Mouse (Mus musculus) cortical plate, adult 2 months (tissue): ENCODE data around the gene Rtn4r.

Source experiments
- CTCF ChIP-seq: fragments of 200-500 bp; IDR thresholded peaks from 2 replicates; pipeline ENCODE4 v1.5.1; 2011; ENCODE audit warnings: mild to moderate bottlenecking, control low read depth, low read length; ENCODE audit not compliant: insufficient read depth; ENCODE audit errors: extremely low read depth
- POLR2A ChIP-seq: fragments of 200-500 bp; IDR thresholded peaks from 2 replicates; pipeline ENCODE4 v1.6.1; 2011; ENCODE audit warnings: mild to moderate bottlenecking, low read length, control low read depth; ENCODE audit not compliant: insufficient read depth; ENCODE audit errors: extremely low read depth

DNA sequence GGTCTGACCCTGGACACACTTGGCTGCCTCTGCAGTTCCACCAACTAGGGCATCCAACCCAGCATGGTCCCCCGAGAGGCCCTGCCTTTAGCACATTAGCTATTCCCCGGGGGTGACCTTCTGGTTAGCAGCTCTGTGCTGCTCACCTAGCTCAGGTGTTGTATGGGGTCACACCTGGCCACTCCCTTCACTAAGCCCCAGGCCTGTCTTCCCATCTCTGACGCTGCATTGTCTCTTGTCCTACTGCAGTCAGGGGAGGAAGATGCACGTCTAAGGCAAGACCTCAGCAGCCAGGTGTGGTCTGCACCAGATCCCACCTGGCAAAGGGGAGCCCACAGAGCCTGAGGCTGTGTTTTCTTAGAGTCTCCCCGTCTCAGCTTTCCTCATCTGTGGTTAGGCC, 2.0 kb downstream of the Rtn4r start:
- TF ChIP-seq CTCF (no peak), POLR2A (no peak; the same call in 1 of the 2 replicates)
